Mouse (Mus musculus) stomach, postnatal 0 days (tissue): ENCODE results near the gene Capn11.

ENCODE experiments used
- CTCF ChIP-seq: IDR thresholded peaks from 2 replicates; pipeline ENCODE4 v1.5.1; 2016; ENCODE audit warnings: antibody characterized with exemption, low read depth, mild to moderate bottlenecking, moderate library complexity
- EP300 ChIP-seq: optimal IDR thresholded peaks from 2 replicates; pipeline ENCODE3; 2016; ENCODE audit warnings: antibody characterized with exemption

DNA sequence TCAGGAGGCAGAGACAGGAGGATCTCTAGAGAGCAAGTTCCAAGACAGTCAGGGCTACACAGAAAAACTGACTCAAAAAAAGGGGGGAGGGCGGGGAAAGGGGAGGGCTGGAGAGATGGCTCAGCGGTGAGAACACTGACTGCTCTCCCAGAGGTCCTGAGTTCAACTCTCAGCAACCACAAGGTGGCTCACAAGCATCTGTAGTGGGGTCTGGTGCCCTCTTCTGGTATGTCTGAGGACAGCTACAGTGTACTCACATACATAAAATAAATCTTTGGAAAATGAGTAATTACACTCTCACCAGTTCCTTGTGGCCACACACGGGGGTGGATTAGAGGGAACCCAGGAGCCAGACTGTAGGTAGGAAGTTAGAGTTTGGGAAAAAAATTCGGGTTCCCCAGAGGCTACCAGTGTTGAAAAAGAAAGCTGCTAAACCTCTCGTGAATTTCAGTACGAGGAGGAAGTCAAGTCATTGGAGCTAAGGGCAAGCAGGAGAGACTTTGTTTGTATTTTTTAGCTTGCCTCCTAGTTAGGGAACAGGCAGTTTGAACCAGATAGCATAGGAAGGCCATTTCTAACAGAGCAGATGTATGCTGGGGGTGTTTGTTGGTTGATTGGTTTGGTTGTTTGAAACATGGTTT is 76.3 kb downstream of the Capn11 start:
- peak; percentile 79 for TF ChIP-seq CTCF
- TF ChIP-seq EP300 = no peak
